In the genomic region with DNA sequence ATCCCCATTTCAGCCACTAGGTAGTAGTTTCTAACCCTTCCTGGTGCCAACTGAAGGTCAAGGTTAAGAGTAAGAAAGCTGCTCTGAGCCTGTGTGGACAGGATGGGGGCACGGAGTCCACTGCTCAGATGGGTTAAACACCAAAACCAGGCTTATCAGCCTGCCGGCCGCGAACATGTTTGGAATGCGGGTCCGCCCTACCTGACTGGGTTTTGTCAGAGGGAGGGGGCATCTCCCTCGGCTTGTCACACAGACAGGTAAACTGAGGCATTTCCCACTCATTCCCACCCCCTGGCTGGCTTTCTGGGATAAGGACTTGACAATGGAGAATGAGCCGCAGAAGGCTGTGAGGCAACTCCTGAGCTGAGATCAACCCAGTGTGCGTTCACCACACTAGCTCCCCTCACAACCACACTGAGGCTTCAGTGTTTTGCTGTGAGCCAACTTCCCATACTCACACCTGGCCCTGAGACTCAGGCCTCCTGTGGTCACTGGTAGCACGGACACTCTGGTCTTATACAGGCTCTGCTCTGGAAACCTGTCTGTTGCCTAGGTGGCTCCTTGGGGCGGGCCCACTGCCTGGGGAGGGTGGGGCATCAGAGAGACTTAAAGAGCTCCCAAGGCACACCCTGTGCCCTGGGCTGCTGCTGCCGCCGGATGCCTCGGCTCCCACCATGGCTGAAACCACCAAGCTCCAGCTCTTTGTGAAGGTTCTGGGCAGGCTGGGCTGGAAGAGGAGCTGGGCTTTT, we compare ENCODE assay signal across 12 mouse cellular contexts. TPM values are rescaled to one million over a fixed set of nuclear protein-coding genes. Genes with fewer than 3 reads are reported as not detected.
DNase-seq lines count a peak whose midpoint lies in the region; ATAC-seq lines count a peak whose summit lies in the region.
"Had no signal": no experiment of that assay in that cellular context is flagged by ENCODE, and none has a peak within 500 bp of the region (broad histone marks: within the 10 kb centered on the region; RNA-seq: fewer than 3 reads in every experiment).

A gene (plus strand): TSS at position 634 of the 749 bp plus-strand sequence.

- peaks cover 18% of the 10 kb centered on the region for H3K4me1 ChIP-seq in limb, embryonic 12.5 days (replicated peaks)
- H3K4me1 ChIP-seq in limb, embryonic 10.5 days: peaks cover 15% of the 10 kb centered on the region
- peaks cover 10% of the 10 kb centered on the region; the same call in 1 of the 2 replicates for H3K4me1 ChIP-seq in embryonic facial prominence, embryonic 14.5 days (ENCODE audit: control insufficient read depth, insufficient read depth, low read length)
- H3K4me1 ChIP-seq in intestine, embryonic 16.5 days (ENCODE audit: control insufficient read depth, insufficient read depth, low read length): peaks cover 36% of the 10 kb centered on the region

- WGBS in limb, embryonic 12.5 days: 65% methylated on average over 14 of the region's 14 CpGs
- 61% methylated on average over 14 of the region's 14 CpGs for WGBS in limb, embryonic 10.5 days
- 59% methylated on average over 14 of the region's 14 CpGs for WGBS in embryonic facial prominence, embryonic 14.5 days
- WGBS in intestine, embryonic 16.5 days: 47% methylated on average over 14 of the region's 14 CpGs

- ATAC-seq in limb, embryonic 12.5 days (ENCODE audit: insufficient number of reproducible peaks, insufficient read depth, low FRiP score, low TSS enrichment, low read depth): no peak
- ATAC-seq in embryonic facial prominence, embryonic 14.5 days (ENCODE audit: low read depth): no peak
- ATAC-seq in intestine, embryonic 16.5 days: peak; percentile 41; the same call in 1 of the 2 replicates
- ATAC-seq in activated CD4-positive, CD25-positive, alpha-beta regulatory T cell, adult 4 months: no peak

- DNase-seq in limb, embryonic 10.5 days (ENCODE audit: low spot score): no peak
- peak; percentile 17 for DNase-seq in embryonic facial prominence, embryonic 14.5 days (ENCODE audit: low spot score)
- peak; percentile 85 for DNase-seq in lung, postnatal 25 days (ENCODE audit: low spot score)
- DNase-seq in heart, postnatal 14 days: no peak
- DNase-seq in layer of hippocampus, adult 11-12 months (ENCODE audit: low spot score): no peak
- DNase-seq: heart, postnatal 4 days; right cerebral cortex, postnatal 25 days had no signal

- no peak within 1 kb of the TSS for H3K4me3 ChIP-seq in limb, embryonic 12.5 days (replicated peaks)
- no peak within 1 kb of the TSS for H3K4me3 ChIP-seq in limb, embryonic 10.5 days
- no peak within 1 kb of the TSS for H3K4me3 ChIP-seq in embryonic facial prominence, embryonic 14.5 days (ENCODE audit: low read depth, low read length)
- H3K4me3 ChIP-seq in intestine, embryonic 16.5 days (ENCODE audit: low read length): no peak within 1 kb of the TSS
- H3K4me3 ChIP-seq: kidney, embryonic 15.5 days; neural tube, embryonic 15.5 days had no signal

- no peaks in the 10 kb centered on the region for H3K27me3 ChIP-seq in limb, embryonic 12.5 days
- no peaks in the 10 kb centered on the region for H3K27me3 ChIP-seq in limb, embryonic 10.5 days (ENCODE audit: low read depth, poor library complexity, severe bottlenecking)
- H3K27me3 ChIP-seq in embryonic facial prominence, embryonic 14.5 days (replicated peaks; ENCODE audit: control insufficient read depth, insufficient read depth, low read length): no peaks in the 10 kb centered on the region
- no peaks in the 10 kb centered on the region for H3K27me3 ChIP-seq in intestine, embryonic 16.5 days (replicated peaks; ENCODE audit: control insufficient read depth, insufficient read depth, low read length)
- H3K27me3 ChIP-seq: kidney, embryonic 15.5 days; neural tube, embryonic 15.5 days had no signal

- intact Hi-C loops in heart, postnatal 14 days (cut with DNase I): no loop called here

- H3K9ac ChIP-seq in limb, embryonic 12.5 days (replicated peaks): peak within 1 kb of the TSS; percentile 3; the same call in 1 of the 2 replicates
- H3K9ac ChIP-seq in embryonic facial prominence, embryonic 14.5 days (ENCODE audit: low read depth, low read length): no peak within 1 kb of the TSS
- peak within 1 kb of the TSS; percentile 21 for H3K9ac ChIP-seq in intestine, embryonic 16.5 days (ENCODE audit: low read depth, low read length)
- H3K9ac ChIP-seq: kidney, embryonic 15.5 days; neural tube, embryonic 15.5 days had no signal

- H3K4me2 ChIP-seq in limb, embryonic 12.5 days: no peak within 1 kb of the TSS
- H3K4me2 ChIP-seq in embryonic facial prominence, embryonic 14.5 days (ENCODE audit: low read depth, low read length): no peak within 1 kb of the TSS
- no peak within 1 kb of the TSS for H3K4me2 ChIP-seq in intestine, embryonic 16.5 days (ENCODE audit: low read depth, low read length)
- H3K4me2 ChIP-seq: kidney, embryonic 15.5 days; neural tube, embryonic 15.5 days had no signal

- no peak within 1 kb of the TSS for H3K27ac ChIP-seq in limb, embryonic 12.5 days
- no peak within 1 kb of the TSS for H3K27ac ChIP-seq in limb, embryonic 10.5 days
- H3K27ac ChIP-seq in embryonic facial prominence, embryonic 14.5 days (replicated peaks; ENCODE audit: low read depth, low read length): no peak within 1 kb of the TSS
- no peak within 1 kb of the TSS for H3K27ac ChIP-seq in intestine, embryonic 16.5 days (ENCODE audit: low read length)
- H3K27ac ChIP-seq: kidney, embryonic 15.5 days; neural tube, embryonic 15.5 days had no signal

- H3K9me3 ChIP-seq in limb, embryonic 12.5 days: no peaks in the 10 kb centered on the region
- H3K9me3 ChIP-seq in limb, embryonic 10.5 days (replicated peaks): no peaks in the 10 kb centered on the region
- H3K9me3 ChIP-seq in embryonic facial prominence, embryonic 14.5 days (ENCODE audit: control insufficient read depth, low read length): no peaks in the 10 kb centered on the region
- H3K9me3 ChIP-seq in intestine, embryonic 16.5 days (ENCODE audit: control insufficient read depth, low read length): no peaks in the 10 kb centered on the region
- H3K9me3 ChIP-seq: kidney, embryonic 15.5 days; neural tube, embryonic 15.5 days had no signal

- H3K36me3 ChIP-seq in limb, embryonic 12.5 days: peaks cover 11% of the 10 kb centered on the region
- H3K36me3 ChIP-seq in limb, embryonic 10.5 days: peaks cover 8% of the 10 kb centered on the region; the same call in 1 of the 2 replicates
- no peaks in the 10 kb centered on the region for H3K36me3 ChIP-seq in embryonic facial prominence, embryonic 14.5 days (ENCODE audit: control insufficient read depth, insufficient read depth, low read length)
- no peaks in the 10 kb centered on the region for H3K36me3 ChIP-seq in intestine, embryonic 16.5 days (ENCODE audit: control insufficient read depth, insufficient read depth, low read length)

RNA-seq across cellular contexts. Expression of the gene that starts here (rescaled TPM):
- 0.68 and 1.0 TPM in 2 replicates for polyA plus RNA-seq in limb, embryonic 12.5 days (2016; fragmentation: Nextera tagmentation; extraction: Ambion mirVana)
- polyA plus RNA-seq in limb, embryonic 10.5 days (2016; fragmentation: Nextera tagmentation; extraction: Ambion mirVana): 0.30 and 1.1 TPM in 2 replicates
- polyA plus RNA-seq in embryonic facial prominence, embryonic 14.5 days (2014; fragmentation: Nextera tagmentation; extraction: Ambion mirVana): 11.2 and 22.7 TPM in 2 replicates
- 2.6 and 2.7 TPM in 2 replicates for polyA plus RNA-seq in intestine, embryonic 16.5 days (2015; fragmentation: Nextera tagmentation; extraction: Ambion mirVana)
- 1 to 10 TPM; 3.0 to 3.9 TPM for total RNA-seq in heart, postnatal 14 days (2021)
- 1 to 10 TPM; 2.0 to 2.2 TPM for polyA plus RNA-seq in activated CD4-positive, CD25-positive, alpha-beta regulatory T cell, adult 4 months (2017; shearing (Covaris generic))

Comparison
In these comparisons a context has a peak if more than half of its experiments do, and no peak if none do; other contexts are left out.
1. DNase-seq: peak in embryonic facial prominence, embryonic 14.5 days (single experiment) and lung, postnatal 25 days (single experiment); none in limb, embryonic 10.5 days (single experiment), heart, postnatal 14 days (0 of 2) and layer of hippocampus, adult 11-12 months (single experiment).